Mouse (Mus musculus): ENCODE measurements around the gene Gulp1. TPM values are rescaled to one million over a fixed set of nuclear protein-coding genes. Genes with fewer than 3 reads are reported as not detected.

Gene Gulp1
- total and polyA plus RNA-seq, 2 experiments from 2014 or later = 6.4 to 12.2 TPM

DNA sequence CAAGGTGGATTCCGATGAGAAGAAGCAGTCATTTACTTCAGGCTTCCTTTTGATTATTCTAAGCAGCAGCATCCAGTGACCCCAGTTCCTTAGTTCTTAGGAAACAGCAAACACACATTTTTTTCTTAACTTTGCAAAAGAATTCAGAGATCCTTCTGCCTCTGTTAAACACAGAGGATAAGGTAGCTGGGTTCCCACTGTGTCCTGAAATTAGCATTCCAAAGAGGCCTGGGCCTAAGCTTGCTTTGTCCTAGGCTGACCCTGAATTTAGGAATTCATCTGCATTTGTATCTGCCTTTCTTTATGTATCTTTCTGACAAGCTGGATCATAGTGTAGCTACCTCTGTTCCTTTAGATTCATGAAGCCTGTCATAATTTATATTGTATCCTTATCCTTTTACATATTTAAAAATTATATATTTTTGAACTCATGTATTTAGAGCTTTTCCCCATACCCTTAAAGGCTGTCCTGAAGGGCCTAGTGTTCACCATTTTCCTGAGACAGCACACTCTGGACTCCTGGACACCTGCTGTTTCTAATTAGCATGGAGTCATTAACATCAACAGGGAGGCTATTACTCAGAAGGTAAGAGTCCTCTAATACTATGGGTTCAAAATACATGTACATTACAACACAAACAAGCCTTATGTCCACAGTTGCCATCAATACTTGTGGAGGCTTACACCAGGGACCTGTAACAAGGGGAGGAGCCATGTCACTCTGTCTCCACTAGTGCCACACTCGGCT lies 62.2 kb downstream of the Gulp1 start:
- no peak for TF ChIP-seq CTCF (IDR thresholded peaks at IDR 0.05; ENCODE audit: low read depth)
- ATAC-seq (no peak), DNase-seq (ENCODE audit: low spot score) (no peak)
- H3K4me1 ChIP-seq (ENCODE audit: insufficient read depth, low read length) = no peaks in the 10 kb centered on the region
- H3K9ac ChIP-seq (replicated peaks; ENCODE audit: low read length) = no peak overlapping the region
- no peak overlapping the region for H3K4me2 ChIP-seq (ENCODE audit: low read depth, low read length)
- no peaks in the 10 kb centered on the region for H3K27me3 ChIP-seq (ENCODE audit: insufficient read depth, low read length)
- H3K9me3 ChIP-seq (ENCODE audit: low read length) = no peaks in the 10 kb centered on the region
- 36% methylated on average over 2 of the region's 2 CpGs for WGBS
- no peak overlapping the region for H3K4me3 ChIP-seq (ENCODE audit: low read length)
- no peaks in the 10 kb centered on the region for H3K36me3 ChIP-seq (ENCODE audit: insufficient read depth, low read length)
- H3K27ac ChIP-seq = no peak overlapping the region

DNA sequence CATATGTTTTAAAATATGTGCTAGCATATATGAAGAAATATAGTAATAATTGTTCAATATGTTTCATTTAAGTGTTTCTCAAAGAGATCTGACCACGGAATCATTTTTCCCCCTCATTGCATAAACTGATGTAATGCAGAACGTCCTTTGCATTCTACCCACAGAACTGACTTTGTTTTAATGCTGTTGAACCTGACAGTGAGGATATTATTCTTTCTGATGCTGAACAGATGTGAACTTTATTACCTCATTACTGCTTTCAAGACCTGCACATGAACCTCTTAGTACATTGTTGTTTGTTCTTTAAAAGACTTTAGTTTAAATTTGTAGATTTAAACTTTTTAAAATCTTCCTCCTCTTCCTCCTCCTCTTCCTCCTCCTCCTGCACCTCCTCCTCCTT lies 67.4 kb downstream of the Gulp1 start:
- WGBS = 79% methylated on average over 2 of the region's 2 CpGs
- TF ChIP-seq CTCF (IDR thresholded peaks at IDR 0.05; ENCODE audit: low read depth) = no peak
- H3K4me3 ChIP-seq (ENCODE audit: low read length) = no peak overlapping the region

DNA sequence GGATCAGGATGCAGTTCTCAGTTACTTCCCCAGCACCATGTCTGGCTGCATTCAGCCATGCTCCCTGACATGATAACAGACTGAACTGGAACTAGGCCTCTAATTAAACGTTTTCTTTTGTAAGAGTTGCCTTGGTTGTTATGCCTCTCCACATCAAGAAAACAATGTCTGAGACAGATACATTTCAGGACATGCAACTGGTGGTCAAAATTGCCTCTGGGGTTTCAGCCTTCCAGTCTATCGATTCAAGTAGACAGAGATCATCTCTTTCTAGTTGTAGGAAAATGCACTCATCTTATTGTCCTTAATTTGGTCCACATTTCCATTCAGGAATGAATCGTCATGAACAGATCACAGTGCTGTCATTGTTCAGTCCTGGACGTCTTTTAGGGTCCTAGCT lies 83.2 kb downstream of the Gulp1 start:
- TF ChIP-seq CTCF (IDR thresholded peaks at IDR 0.05; ENCODE audit: low read depth) = no peak
- 52% methylated on average over 4 of the region's 4 CpGs for WGBS
- ATAC-seq = no peak

More for the DNA sequence above, 67.4 kb downstream of the Gulp1 start:
- no peak overlapping the region for H3K9ac ChIP-seq (replicated peaks; ENCODE audit: low read length)
- no peak for DNase-seq (ENCODE audit: low spot score)
- no peaks in the 10 kb centered on the region for H3K9me3 ChIP-seq (ENCODE audit: low read length)
- no peaks in the 10 kb centered on the region for H3K4me1 ChIP-seq (ENCODE audit: insufficient read depth, low read length)
- no peaks in the 10 kb centered on the region for H3K27me3 ChIP-seq (ENCODE audit: insufficient read depth, low read length)
- no peak overlapping the region for H3K27ac ChIP-seq
- no peak for ATAC-seq
- no peaks in the 10 kb centered on the region for H3K36me3 ChIP-seq (ENCODE audit: insufficient read depth, low read length)
- H3K4me2 ChIP-seq (ENCODE audit: low read depth, low read length) = no peak overlapping the region

DNA sequence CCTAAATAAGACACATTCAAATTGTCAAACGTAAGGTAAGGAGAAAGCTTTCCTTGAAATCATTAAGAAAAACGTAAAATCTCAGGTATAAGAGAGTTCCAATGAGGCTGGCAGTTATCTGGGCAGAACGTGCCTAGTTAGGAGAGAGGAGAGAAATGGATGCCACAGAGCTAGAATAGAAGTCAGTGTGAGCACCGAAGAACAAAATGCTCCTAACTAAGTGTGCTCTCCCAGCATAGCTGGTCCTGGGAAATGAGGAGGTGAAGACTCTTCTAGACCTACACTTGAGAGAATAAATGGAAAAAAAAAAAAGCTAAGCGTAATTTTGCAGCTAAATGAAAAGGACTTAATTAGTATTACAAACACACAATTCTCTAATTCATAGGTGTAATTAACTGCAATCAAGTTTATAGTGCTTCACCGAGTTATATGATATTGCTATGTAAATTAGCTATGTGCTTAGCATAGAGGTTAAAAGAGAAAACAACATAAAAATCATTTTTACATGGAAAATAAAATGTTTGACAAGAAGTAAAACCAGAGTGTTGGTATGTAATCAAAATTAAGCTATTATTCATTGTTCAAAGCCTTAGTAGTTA lies 94.5 kb downstream of the Gulp1 start:
- Histone ChIP-seq H3K27ac (no peak overlapping the region), H3K27me3 (ENCODE audit: insufficient read depth, low read length) (no peaks in the 10 kb centered on the region), H3K36me3 (ENCODE audit: insufficient read depth, low read length) (no peaks in the 10 kb centered on the region), H3K9me3 (ENCODE audit: low read length) (no peaks in the 10 kb centered on the region), H3K4me3 (ENCODE audit: low read length) (no peak overlapping the region), H3K4me2 (ENCODE audit: low read depth, low read length) (no peak overlapping the region), H3K4me1 (ENCODE audit: insufficient read depth, low read length) (no peaks in the 10 kb centered on the region), H3K9ac (replicated peaks; ENCODE audit: low read length) (no peak overlapping the region)
- ATAC-seq (no peak), DNase-seq (ENCODE audit: low spot score) (no peak)
- WGBS = 84% methylated on average over 6 of the region's 6 CpGs
- TF ChIP-seq CTCF (IDR thresholded peaks at IDR 0.05; ENCODE audit: low read depth) = no peak

More for the DNA sequence above, 83.2 kb downstream of the Gulp1 start:
- no peaks in the 10 kb centered on the region for H3K27me3 ChIP-seq (ENCODE audit: insufficient read depth, low read length)
- H3K27ac ChIP-seq = no peak overlapping the region
- H3K9ac ChIP-seq (replicated peaks; ENCODE audit: low read length) = no peak overlapping the region
- DNase-seq (ENCODE audit: low spot score) = no peak
- no peak overlapping the region for H3K4me3 ChIP-seq (ENCODE audit: low read length)
- H3K4me1 ChIP-seq (ENCODE audit: insufficient read depth, low read length) = no peaks in the 10 kb centered on the region
- H3K36me3 ChIP-seq (ENCODE audit: insufficient read depth, low read length) = no peaks in the 10 kb centered on the region
- no peak overlapping the region for H3K4me2 ChIP-seq (ENCODE audit: low read depth, low read length)
- H3K9me3 ChIP-seq (ENCODE audit: low read length) = no peaks in the 10 kb centered on the region

DNA sequence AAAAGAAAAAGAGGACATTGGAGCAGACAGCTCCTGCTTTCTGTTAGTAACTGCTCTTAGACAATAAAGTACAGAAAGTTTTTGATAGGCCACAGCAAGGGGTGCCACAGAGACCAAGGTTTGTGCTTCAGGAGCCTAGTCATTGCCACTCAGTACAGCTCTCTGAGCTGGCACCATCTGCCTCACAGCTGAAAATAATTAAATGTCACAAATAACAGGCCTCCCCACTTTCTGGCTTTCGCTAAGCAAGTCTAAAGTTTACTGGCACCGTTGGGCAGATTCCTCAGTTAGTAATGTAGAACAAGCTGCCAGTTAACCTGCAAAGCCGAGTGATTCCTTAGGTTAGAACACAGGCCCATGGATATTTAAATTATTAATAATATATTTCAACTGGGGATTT lies 127.7 kb downstream of the Gulp1 start:
- WGBS = 62% methylated on average over 3 of the region's 3 CpGs
- Histone ChIP-seq H3K36me3 (ENCODE audit: insufficient read depth, low read length) (no peaks in the 10 kb centered on the region), H3K4me2 (ENCODE audit: low read depth, low read length) (no peak overlapping the region), H3K4me3 (ENCODE audit: low read length) (no peak overlapping the region), H3K27ac (no peak overlapping the region), H3K27me3 (ENCODE audit: insufficient read depth, low read length) (no peaks in the 10 kb centered on the region), H3K4me1 (ENCODE audit: insufficient read depth, low read length) (no peaks in the 10 kb centered on the region), H3K9me3 (ENCODE audit: low read length) (no peaks in the 10 kb centered on the region), H3K9ac (replicated peaks; ENCODE audit: low read length) (no peak overlapping the region)
- DNase-seq (ENCODE audit: low spot score) (no peak), ATAC-seq (no peak)
- TF ChIP-seq CTCF (IDR thresholded peaks at IDR 0.05; ENCODE audit: low read depth) = no peak

DNA sequence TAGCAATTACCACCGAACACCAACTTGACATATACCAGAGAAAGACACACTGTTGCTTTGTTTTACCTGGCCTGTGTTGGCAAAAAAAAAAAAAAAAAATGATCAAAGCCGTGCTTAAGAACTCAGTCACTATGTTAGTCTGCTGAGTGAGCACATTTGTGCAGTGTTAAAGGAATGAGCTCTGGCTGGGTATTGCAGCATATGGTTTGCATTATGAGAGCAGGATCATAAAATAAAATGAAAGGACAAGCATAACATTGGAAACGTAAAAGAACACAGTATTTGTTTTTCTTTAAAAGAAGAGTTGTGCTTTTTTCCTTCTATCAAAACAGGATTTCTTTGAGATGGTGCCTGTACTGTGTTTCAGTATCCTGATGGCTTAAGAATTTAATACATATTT lies 128.1 kb downstream of the Gulp1 start:
- ATAC-seq = no peak

DNA sequence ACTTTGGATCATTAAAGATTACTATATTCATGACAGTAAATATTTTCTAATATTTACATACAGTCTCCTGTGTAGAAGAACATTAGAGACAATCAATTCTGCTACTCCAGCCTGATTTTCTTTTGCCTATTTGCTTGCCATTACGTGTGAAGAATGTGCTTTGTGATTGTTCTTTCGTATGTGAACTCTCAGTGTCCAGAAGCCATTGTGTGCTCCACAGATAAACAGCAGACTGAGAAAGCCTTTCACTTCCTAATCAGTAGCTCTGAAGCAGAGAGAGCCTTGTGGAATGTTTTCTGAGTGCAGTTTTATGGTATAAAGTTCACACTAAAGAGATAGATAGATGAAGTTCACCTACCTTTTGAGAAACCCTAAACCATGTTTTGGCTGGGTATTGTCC lies 131.2 kb downstream of the Gulp1 start:
- ATAC-seq = no peak
- no peak for DNase-seq (ENCODE audit: low spot score)
- Histone ChIP-seq H3K36me3 (ENCODE audit: insufficient read depth, low read length) (no peaks in the 10 kb centered on the region), H3K9me3 (ENCODE audit: low read length) (no peaks in the 10 kb centered on the region), H3K27ac (no peak overlapping the region), H3K4me2 (ENCODE audit: low read depth, low read length) (no peak overlapping the region), H3K9ac (replicated peaks; ENCODE audit: low read length) (no peak overlapping the region), H3K27me3 (ENCODE audit: insufficient read depth, low read length) (no peaks in the 10 kb centered on the region), H3K4me3 (ENCODE audit: low read length) (no peak overlapping the region), H3K4me1 (ENCODE audit: insufficient read depth, low read length) (no peaks in the 10 kb centered on the region)
- WGBS = 28% methylated on average over 2 of the region's 2 CpGs
- no peak for TF ChIP-seq CTCF (IDR thresholded peaks at IDR 0.05; ENCODE audit: low read depth)

More for the DNA sequence above, 128.1 kb downstream of the Gulp1 start:
- no peaks in the 10 kb centered on the region for H3K36me3 ChIP-seq (ENCODE audit: insufficient read depth, low read length)
- no peaks in the 10 kb centered on the region for H3K4me1 ChIP-seq (ENCODE audit: insufficient read depth, low read length)
- 60% methylated on average over 3 of the region's 3 CpGs for WGBS
- H3K4me2 ChIP-seq (ENCODE audit: low read depth, low read length) = no peak overlapping the region
- H3K4me3 ChIP-seq (ENCODE audit: low read length) = no peak overlapping the region
- H3K27ac ChIP-seq = no peak overlapping the region
- TF ChIP-seq CTCF (IDR thresholded peaks at IDR 0.05; ENCODE audit: low read depth) = no peak
- no peaks in the 10 kb centered on the region for H3K9me3 ChIP-seq (ENCODE audit: low read length)
- no peak for DNase-seq (ENCODE audit: low spot score)
- H3K27me3 ChIP-seq (ENCODE audit: insufficient read depth, low read length) = no peaks in the 10 kb centered on the region
- no peak overlapping the region for H3K9ac ChIP-seq (replicated peaks; ENCODE audit: low read length)

All from hindbrain, postnatal 0 days (tissue).